Mouse (Mus musculus) thymus, postnatal 36 days (tissue): Measurements from ENCODE around the gene Syne4.

Experiments used
- DNase-seq, 2 experiments: peaks; one replicate each; pipeline ENCODE4 v3.0.0; 2022; ENCODE audit warnings: mixed read lengths in 2 of 2

Syne4 gene

DNA sequence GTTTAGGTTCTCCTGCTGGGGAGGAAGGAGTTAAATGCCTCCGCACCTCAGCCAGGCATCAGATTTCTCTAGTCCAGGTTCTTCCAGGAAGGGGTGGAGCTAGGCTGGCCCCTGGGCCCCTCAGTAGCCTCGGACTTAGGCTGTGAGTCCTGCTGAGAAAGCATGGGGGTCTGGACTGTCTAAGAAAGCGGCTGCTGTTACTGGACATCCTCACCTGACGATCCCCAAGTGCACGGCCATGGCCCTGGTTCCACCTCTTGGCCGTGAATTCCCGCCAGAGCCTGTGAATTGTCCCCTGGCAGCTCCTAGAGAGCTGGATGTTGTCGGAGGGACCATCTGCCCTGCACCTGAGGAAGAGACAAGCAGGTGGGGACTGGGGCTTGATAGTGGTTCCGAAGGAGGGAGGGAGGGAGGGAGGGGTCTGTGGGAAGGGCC is at the start of gene Syne4:
Syne4 (plus strand) TSS at position 87 of the 435 bp plus-strand sequence.
- DNase-seq, result no peak

DNA sequence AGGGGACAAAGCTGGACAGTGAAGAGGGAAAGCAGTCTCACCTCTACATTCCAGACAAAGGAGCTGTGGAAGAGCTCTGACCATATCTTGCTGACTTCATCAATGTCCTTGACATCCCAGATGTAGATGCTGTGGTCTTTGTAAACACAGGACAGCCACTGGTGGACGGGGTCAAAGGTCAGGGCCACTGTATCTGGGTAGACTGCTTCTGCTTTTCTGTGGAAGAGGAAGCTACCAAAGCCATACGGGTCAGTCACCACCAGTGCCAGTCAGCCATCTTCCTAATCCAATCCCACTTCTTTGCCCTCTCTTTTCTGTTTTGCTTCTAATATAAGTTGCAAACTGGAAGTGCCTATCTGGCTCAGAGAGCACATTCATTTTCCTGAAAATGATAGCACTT is 49.6 kb upstream of the Syne4 start:
- no peak for DNase-seq

DNA sequence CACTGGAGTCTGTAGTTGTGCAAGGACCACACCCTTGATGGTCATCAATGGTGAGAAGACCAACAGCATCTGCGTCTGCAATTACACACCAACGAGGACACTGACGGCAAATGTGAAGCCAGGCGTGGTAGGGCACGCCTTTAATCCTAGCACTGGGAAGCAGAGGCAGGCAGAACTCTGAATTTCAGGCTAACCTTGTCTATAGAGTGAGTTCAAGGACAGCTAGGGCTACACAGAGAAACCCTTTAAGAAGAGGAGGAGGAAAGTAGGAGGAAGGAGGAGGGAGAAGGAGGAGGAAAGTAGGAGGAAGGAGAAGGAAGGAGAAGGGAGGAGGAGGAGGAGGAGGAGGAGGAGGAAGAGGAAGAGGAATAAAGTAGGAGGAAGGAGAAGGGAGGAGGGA is 49.1 kb upstream of the Syne4 start:
- DNase-seq, result no peak

DNA sequence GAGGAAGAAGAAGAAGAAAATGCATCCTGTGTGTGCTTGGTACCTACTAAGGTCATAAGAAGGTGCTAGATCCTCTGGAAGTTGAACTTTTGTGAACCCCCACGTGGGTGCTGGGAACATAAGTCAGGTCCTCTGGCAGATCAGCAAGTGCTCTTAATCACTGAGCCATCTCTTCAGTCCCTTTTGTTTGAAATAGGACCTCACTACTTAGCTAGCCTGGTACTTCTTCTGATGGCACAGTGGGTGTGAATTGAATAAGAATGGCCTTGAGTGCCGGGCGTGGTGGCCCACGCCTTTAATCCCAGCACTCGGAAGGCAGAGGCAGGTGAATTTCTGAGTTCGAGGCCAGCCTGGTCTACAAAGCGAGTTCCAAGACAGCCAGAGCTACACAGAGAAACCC is 48.7 kb upstream of the Syne4 start:
- no peak for DNase-seq

DNA sequence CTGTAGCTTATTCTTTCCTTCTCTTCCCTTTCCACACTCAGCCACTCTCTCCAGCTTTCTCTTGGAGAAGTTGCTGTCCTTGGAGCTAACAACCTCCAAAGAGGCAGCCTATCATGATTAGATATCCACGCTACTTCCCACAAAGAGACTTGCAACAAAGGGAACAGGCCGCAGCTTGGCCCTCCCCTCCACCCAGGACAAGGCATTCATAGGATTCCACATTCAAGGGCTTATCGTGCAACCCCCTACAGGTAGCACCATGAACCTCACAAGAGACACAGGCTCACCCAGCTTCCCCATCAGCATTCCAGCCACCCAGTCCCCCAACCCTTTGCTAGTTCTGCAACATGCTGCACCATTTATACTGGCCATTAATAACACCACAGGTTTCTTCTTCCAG is 47.8 kb upstream of the Syne4 start:
- no peak for DNase-seq

DNA sequence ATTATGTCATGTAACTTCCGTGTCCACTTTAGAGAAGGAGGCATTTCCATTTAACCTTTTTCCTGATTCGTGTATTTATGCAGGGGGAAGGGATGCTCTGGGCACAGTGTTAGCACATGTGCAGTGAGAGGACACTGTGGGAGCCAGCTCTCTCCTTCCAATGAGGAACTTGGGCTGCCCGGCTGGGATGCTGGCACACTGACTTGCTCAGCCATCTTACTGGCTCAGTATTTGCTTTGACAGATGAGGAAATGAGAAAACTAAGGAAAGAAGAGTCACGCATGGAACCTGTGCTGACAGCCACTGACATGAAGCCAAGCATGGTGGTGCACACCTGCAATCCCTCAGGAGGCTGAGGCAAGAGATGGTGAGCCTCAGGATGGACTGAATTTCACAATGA is 45.0 kb upstream of the Syne4 start:
- DNase-seq, result no peak

DNA sequence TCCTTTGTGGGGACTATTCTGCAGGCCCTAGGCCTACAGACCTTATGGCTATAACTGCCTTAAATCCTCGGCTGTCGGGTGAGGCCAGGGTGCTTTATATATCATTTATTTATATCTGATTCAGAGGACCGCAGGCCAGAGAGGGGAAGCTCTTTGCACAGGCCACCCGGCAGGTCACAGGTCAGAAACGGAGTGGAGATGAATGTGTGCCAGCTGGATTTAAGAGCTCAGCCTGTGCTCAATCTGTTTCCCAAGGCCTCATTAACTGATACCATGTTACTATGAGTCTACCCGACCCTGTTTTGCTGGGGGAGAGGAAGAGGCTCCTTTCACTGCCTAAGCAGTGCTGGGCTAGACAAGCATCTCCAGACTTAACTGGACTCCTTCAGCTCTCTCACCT is 40.2 kb upstream of the Syne4 start:
- no peak for DNase-seq

DNA sequence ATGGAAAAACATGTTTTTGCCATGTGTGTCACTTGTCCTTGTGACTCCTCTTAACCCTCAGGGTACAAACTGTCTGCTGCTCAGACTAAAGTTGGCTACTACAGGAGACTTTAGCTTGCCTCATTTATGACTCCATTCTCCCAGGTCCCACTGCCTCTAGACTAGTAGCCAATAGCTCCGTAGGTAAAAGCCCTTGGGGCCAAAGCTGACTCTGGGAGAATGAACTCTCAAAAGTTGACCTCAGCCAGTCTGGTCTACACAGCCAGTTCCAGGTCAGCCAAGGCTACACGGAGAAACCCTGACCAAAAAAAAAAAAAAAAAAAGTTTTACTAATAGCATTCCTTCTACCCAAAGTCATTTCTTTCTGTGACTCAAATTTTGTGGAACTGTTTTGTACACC is 35.7 kb upstream of the Syne4 start:
- no peak for DNase-seq

DNA sequence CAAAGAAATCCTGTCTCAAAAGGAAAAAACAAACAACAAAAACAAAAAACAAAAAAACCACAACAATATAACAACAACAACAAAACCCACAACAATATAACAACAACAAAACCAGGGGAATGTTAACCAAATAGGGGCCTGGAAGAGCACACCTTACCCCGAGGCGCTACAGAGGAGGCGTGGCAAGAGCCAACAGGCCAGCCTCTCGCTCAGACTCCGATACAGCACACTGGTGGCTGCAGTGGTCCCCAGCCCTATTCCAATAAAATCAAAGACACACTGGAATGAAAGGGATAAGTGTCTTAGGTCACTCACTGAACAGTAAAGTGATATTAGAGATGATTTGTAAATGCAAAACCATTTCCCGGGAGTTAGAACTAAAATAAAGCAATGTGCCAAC is 35.1 kb upstream of the Syne4 start:
- no peak for DNase-seq

DNA sequence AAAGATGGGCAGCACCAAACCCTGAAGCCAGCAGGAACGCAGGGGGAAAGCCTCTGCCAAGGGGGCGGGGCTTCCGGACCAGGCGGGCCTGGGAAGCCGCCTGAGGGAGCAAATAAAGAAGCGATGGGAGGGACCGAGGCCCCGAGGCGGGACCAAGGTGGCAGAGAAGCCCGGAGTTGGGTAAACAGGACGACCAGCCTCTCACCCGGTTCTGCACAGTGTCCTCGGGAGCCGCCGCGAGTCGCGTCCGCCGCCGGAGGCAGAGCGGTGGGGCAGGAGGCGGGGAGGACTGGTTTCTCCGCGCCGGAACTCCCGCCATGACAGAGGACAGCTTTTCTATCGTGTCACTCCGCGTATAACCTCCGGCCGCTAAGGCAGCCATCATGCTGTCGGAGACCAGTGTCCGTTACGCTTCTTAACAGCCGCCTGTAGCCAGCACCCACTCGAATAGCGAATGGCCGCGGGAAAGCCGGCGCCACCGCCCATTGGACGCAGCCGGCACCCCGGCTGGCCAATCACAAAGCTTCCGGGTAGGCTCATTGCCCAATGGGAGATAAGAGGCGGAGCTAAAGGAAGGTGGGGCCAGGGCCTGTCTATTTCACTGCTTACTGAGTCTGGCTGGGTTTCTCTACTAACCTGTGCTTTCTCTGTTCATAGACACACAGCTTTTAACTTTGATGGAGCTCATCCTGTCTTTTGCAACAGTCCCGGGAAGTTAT is 34.5 kb upstream of the Syne4 start, which contains the start of the genes Thap8 and Wdr62:
Thap8 (plus strand) TSS at position 144 of the 719 bp plus-strand sequence.
Wdr62 (minus strand) TSS at position 469 of the 719 bp plus-strand sequence.
- DNase-seq, result peak; percentile 86 to 90

DNA sequence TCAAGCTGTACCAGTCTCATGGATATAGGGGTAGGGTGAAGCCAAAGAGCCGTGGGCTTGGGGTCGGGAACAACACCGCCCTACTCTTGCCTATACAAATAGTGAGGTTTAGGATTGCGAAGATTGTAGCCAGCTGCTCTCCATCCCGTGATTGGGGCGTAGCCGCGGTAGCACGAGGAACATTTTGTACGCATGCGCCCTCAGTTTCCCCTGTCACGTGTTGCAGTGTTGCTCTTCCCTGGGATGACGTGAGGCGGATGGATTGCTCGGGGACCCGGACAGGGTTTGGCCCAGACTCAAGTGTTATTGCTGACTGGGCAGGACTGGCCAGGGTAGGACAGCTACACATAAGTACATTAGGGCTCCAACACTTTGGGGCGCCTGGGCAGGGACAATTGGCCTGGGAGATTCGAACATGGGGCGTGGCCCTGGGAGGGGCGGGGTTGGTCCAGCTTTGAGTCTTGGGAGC is 33.9 kb upstream of the Syne4 start:
- DNase-seq, result peak; percentile 69 to 78

DNA sequence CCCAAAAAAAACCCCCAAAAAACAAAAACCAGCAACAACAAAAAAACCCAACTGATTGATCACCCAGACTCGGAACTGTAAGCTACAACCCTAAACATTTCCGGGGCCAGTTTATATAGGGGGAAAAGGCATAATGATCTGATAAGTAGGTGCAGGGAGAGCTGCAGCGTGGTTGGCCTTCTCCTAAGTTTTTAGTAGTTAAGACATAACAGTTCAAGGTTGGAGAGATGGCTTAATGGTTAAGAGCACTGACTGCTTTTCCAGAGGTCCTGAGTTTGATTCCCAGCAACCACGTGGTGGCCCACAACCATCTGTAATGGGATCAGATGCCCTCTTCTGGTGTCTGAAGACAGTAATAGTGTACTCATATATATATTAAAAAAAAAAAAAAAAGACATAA is 33.1 kb upstream of the Syne4 start:
- no peak for DNase-seq

DNA sequence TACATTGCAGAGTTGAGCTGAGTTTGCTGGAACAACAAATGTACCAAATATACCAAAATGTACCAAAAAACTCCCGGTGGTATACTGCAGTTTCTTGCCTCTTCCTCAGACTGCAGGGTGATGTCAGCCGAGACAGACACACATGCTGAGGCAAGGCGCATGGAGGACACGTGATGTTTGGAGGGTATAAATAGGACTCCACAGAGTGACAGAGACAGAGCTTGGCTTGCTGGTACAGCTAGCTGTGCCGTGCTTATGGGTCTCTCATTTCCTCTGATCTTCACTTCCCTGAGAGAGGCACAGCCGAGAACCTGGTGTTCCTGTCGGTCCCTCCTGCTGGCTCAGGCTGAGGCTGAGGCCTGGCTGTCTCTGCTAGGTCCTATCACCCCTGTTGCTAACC is 31.9 kb upstream of the Syne4 start:
- no peak for DNase-seq

DNA sequence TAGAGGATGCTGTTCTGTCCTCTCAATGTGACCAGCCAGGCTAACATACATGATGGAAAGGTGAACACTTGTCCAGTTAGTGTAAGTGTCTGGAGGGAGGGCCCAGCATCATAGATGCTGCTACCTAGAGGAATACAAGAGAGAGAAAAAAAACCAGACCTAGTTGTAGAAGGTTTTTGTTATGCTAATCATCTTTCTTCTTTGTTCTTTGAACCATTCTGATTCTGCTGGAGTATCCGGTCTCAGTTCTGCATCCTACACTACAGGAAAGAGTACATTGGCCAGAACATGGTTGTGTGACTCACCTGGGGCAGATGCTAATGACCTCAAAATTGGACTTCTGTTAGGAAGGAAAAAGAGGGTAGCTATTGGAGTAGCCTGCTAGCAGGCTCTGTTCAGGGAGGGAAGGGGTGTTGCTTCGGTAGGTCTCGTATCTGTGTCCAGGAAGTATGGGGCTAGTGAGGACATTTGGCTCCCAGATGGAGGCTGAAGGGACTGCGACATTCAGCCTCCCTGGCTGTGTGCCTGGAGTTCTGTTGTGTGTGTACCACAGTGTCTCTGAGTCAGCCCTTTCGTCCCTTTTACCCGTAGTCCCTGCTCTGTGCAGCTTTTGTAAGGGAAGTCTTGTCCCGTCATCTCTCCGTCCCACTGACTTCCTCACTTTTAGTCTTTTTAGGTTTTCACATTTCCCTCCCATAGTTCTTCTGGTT is 27.8 kb upstream of the Syne4 start:
- no peak for DNase-seq

DNA sequence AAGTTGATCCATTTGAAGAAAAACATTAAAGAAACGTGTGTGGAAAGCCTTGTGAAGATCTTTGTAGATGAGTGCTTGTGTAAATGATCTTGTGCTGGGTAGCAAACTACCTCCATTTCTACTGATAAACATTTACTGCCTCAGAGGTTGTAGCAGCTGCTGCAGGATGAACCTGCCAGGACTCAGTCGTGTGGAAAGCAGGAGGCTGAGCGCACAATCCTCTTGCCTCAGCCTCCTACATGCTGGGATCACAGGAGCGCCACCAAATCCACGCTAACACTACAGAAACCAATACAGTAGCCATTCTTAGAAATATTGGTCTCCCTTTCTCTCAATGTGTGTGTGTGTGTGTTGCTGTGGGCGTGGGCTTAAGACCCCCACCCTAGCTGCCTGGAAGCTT is 26.6 kb upstream of the Syne4 start:
- DNase-seq, result no peak

DNA sequence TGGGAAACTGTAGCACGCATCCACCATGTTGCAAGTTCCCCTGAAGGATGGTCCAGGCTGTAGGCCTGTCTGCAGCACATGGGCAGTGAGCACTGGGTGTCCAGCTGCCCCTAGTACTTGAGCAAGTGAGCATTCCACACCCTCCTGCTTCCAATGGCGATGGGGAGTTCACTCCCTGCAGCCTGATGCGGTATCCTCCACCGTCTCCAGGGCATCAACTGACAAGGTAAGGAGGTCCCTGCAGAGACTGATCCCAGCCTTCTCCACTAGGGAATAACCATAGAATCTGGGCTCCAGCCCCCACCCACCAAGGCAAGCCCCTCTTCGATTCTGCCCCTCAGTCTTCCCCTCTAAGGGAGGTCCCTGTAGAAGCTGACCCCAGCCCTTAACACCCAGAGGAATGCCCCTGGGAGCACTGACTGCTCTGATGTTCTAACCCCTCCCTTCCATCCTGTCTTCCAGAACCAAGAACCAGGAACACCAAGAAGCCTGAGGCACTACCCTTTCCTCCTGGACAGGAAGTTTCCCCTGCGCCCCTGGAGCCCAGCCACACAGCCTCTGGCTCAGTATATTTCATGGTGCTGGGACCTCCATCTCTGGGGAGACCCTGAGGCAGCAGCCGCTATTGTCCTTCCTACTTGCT is 25.4 kb upstream of the Syne4 start:
- no peak for DNase-seq

DNA sequence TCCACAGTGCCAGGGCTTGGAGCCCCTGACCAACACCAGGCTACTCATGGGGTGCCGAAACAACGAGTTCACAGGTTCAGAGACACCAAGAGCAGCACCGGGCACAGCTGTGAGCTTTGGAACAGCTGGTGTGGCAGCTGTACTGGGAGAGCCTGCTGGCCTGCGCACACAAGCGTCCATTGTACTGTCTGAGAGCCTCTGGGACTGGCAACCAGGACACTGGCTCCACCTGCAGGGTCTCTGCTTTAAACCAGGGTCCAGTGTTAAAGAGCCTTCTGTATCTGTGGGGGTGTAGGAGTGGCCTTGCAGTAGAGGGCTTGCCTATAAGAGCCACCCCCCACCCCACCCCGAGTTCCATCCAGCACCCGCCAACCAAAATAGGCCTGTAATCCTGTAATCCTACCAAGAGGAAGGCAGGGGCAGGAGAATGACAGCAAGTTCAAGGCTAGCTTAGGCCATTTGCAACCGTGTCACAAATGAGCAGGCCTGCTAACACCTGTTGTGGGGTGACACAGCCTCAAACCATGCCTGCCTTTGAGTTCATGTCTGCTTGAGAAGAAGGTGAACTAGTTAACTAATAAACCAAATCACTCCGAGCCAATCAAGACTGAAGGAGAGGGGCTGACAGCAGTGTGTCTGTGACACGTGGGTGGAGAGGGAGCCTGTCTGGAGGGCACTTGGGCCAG is 24.8 kb upstream of the Syne4 start:
- DNase-seq, result no peak

DNA sequence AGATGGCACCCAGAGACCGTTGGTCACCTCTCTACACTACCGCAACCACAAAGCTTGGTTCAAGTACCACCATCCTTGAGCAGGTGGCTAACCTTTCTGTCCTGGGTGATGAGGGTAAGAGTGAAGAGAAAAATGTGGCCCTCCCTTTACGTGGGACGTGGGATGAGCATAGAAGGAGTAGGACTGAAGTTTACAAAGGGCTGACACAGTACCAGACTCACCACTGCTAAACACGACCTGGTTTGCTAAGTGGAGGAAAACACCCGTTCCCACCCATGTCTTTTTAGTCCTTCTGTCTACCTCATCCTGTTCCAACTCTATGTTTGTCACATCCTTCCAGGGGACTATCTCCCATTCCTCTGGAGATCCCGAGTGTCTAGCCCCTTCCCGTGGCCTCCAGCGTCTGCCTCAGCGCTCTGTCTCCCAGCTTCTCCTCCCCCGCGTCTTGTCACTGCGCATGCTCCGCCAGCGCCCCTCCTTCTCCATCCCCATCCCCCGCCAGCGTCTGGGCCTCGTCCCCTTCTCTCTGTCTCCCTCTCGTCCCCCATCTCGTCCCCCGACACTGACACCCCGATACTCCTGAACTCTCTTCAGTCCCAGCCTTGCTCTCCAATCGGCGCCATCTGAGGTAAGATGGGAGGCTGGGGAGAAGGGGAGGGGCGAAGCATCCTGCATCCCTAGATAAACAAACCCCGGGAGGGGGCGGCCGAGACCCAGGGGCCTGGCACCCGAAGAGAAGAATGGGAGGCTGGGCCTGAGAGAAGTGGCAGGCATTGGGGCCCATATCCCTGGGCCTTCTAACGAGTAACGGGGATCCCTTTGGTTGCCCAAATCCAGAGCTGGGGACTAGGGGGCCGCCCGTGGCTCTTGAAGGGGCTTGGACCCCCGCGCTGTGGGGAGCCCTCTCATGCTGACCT is 23.1 kb upstream of the Syne4 start, which contains the start of gene Clip3:
Clip3 (plus strand) TSS at position 514 of the 917 bp plus-strand sequence.
- peak; percentile 35 to 51 for DNase-seq

DNA sequence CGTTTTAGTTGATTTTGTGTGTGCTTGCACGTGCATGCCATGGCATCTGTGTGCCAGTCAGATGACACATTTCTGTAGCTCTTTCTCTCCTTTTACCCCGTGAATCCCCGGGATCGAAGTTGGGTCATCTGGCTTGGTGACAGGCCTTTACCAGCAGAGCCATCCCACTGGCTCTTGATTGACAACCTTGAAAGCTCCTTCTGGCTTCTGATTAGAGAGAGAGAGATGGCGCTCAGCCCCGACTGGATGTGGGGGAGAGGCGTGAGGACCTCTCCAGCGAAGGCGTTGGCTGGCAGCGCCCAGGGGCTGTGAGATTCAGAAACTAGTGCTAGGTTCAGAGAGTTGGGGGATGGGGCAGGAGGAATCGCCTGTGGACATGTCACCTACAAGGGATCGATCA is 20.8 kb upstream of the Syne4 start:
- no peak for DNase-seq

DNA sequence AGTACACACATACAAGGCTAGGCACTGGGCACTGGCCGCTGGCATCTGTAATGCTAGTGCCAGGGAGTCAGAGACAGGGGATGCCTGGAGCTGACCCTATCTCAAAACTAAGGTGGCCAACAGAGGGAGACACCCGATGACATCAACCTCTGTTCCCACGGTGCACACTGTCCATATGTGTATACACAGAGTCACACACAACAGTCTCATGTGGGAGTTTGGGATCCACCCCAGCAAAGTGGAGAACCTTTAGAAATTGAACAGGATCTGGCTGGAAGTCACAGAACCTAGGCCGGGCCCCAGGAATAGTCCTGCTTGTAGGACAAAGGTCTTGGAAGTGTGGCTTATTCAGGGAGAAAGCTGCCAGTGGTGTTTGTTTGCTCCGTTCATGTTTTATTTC is 20.3 kb upstream of the Syne4 start:
- DNase-seq, result no peak

DNA sequence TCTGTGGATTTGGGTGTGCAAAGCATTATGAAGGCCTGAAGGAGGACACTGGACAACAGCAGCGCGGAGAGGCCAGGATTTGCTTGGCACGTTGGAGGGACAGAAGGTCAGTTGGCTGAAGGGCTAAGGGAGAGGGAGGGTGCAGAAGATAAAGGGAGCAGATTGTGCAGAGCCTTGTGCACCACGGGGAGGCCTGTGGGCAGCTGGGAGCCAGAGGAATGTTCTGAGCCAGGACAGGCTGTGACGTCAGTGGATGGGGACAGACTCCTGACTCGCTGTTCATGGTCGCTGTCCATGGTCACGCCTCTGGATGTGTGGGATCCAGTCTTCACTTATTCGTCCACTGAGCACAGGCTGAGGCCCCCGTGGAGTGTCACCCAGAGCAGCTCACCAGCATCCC is 19.5 kb upstream of the Syne4 start:
- DNase-seq, result no peak

DNA sequence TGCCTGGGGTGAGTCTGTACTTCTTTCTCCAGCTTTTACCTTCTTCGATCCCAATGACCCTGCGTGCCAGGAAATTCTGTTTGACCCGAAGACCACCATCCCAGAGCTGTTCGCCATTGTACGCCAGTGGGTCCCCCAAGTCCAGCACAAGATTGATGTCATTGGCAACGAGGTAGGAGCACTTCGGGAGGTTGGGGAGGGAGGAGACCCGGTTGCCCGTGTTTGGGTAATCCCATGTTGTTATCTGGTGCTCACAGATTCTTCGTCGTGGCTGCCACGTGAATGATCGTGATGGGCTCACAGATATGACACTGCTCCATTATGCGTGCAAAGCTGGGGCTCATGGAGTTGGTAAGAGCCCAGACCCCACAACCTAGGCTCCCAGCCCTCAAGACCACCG is 17.8 kb upstream of the Syne4 start:
- DNase-seq, result no peak
